Mouse (Mus musculus): ENCODE results near the gene Col19a1.

- no peak for TF ChIP-seq POLR2A (IDR thresholded peaks at IDR 0.05; ENCODE audit: low read depth, low read length)
- TF ChIP-seq CTCF (IDR thresholded peaks at IDR 0.05; ENCODE audit: extremely low read depth, insufficient read length, insufficient replicate concordance, low read depth, low read length), result no peak
These were observed 91.9 kb downstream of the Col19a1 start for GRCm38 (mm10) chr1:24495400-24495799.

Measured in small intestine, adult 2 months (tissue).